Mouse (Mus musculus) CH12F3 (cell line): Measurements from ENCODE around the gene Sf3b5.

Source experiments
- in situ Hi-C: fragments of 300-500 bp; cut with MboI; formaldehyde crosslinking; loops from 2 replicates; pipeline ENCODE4 v1.14.3; 2020; ENCODE audit warnings: low sequenced_read_pairs

Sf3b5 gene

DNA sequence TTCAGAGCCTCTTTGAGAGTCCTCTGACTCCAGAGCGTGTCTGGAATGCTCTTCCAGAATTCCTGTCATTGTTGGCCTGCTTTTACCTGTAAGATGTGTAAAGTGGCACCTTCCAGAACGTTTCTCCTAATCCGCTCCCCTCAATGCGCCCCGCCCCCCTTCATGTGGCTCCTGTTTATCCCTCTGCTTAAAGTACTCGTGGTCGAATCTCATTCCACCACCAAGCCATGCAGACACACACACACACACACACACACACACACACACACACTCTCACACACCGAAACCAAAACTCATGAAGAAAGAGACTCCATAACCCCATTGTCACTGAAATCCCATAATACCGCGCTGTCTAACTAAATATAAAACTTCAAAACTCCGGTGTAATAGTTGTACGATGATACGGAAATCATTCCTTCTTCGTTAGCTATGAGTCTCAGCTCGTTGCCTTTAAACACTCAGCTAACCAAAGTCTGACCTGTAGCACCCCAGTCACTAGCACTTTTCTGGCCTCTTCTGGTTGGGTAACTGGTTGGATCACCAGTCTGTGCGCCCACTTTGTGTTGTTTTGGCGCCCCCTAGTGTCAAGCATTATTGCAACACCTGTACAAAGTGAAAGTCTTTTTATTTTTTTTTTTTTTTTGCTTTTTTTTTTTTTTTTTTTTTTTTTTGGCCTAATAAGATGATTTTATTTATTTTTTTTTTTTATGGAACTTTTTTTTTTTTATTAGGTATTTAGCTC lies 8.2 kb upstream of the Sf3b5 start:
- in situ Hi-C loops: loop anchor here (10.0 kb wide), 2 partner anchors 72 to 302 kb away; no protein-coding TSS in a partner anchor

GRCm38 (mm10) chr10:13007876-13008736 lies 3.0 kb downstream of the Sf3b5 start:
- in situ Hi-C loops: no loop called here

- in situ Hi-C loops: no loop called here
Observed at GRCm38 (mm10) chr10:13008737-13009121, 3.6 kb downstream of the Sf3b5 start.

- in situ Hi-C loops: no loop called here
Observed at GRCm38 (mm10) chr10:13014026-13014425, 8.9 kb downstream of the Sf3b5 start.

GRCm38 (mm10) chr10:13016573-13016972 lies 11.4 kb downstream of the Sf3b5 start:
- in situ Hi-C loops: no loop called here

GRCm38 (mm10) chr10:13018510-13018909 lies 13.4 kb downstream of the Sf3b5 start:
- in situ Hi-C loops: no loop called here

GRCm38 (mm10) chr10:13019026-13019425 lies 13.9 kb downstream of the Sf3b5 start:
- in situ Hi-C loops: no loop called here

DNA sequence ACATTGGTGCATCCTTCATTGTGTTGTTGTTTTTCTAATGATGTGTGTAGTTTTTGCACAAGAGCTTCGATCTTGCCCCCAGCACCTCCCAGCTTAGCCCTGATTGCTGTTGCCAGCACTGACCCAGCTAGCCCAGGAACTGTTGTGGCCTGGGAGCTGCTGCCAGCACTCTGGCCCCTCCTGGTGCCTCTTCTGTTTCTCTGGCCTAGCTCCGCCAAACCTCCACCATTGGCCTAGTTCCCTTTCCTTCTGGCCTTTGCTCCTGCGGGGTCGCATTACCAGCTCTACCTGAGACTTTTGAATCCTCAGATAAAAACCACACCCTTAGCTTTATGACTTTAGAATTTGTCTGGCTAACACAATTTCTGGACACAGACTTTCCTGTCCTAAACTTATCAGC lies 17.0 kb downstream of the Sf3b5 start:
- in situ Hi-C loops: loop anchor here (5.0 kb wide), 1 partner anchor 405 kb away; no protein-coding TSS in a partner anchor

- in situ Hi-C loops: loop anchor here (5.0 kb wide), 1 partner anchor 403 kb away; no protein-coding TSS in a partner anchor
Observed at GRCm38 (mm10) chr10:13023985-13024384, 18.8 kb downstream of the Sf3b5 start.

DNA sequence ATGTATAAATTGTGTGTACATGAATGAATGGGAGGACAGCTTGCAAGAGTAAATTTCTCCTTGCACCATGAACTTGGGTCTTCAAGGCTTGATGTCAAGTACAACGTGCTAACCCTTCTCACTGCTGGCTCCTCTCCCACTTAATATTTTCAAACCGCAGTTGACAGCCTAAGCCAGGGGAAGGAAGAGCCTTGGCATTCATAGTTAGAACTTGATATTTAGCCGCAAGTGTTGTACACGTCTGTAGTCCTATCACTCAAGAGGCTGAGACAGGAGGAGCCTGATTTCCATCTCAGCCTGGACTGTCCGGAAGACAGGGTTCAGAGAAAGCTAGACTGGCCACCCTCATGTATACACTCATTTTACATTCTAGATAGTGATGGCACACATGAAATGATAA lies 22.6 kb downstream of the Sf3b5 start:
- in situ Hi-C loops: no loop called here

DNA sequence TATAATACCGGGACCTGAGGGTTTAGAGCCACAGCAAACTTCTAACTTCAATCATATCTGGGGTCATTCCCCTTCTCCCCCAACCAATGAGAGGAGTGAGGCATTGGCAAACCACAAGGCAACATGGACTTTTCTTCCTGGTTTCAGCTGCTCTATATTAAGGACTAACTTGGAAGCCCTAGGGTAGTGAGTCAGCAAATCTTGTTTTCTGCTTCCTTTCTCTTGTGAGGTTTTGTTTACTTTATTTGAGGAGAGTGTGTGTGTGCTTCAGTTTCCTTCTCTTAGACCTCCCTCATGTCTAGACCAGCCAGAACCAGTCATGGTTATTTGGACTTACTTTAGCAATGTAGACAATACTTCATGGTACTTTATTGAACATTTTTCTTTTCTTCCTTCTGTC lies 23.1 kb downstream of the Sf3b5 start:
- in situ Hi-C loops: no loop called here

DNA sequence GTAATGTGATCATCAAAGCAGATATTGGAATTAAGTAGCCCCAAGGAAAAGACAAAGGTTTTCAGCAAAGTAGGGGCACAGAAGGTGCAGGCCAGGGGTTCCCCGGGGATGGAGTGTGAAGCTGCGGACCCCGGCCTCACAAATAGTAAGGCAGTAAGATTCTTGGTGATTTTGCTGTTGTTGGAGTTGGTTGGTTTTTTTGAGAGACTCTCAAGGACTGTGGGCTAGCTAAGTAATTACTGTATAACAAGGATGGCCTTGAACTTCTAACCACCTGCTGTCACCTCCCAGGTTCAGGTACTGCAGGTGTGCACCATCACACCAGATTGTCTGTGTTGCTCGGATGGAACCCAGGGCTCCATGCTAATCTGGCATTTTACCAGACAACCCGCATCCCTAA lies 24.3 kb downstream of the Sf3b5 start:
- in situ Hi-C loops: no loop called here

GRCm38 (mm10) chr10:13035270-13035669 lies 30.1 kb downstream of the Sf3b5 start:
- in situ Hi-C loops: no loop called here

DNA sequence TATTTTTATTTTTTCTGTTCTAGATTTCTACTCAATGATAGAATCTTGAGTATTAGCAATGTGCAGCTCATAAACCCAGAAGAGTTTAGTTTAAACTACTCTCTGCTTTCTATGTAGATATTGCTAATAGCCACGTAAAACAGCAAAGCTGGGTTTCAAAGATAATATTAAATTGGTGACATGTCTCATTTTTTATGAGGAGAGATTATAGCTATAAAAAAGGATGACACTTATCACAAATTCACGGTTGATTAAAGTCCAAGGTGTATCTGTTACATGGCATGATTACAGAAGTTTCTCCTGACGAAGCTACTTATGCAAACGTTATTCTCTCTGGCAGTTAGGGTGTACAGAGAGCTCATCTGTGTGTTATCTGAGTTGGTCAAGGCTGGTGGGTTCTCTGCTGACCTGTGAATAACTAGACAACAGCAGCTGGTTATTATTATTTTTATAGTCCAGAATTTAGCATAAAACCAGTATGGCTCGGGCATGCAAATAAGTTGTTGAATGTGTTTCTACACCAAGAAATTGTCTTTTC lies 34.6 kb downstream of the Sf3b5 start:
- in situ Hi-C loops: no loop called here

GRCm38 (mm10) chr10:13044659-13045058 lies 39.5 kb downstream of the Sf3b5 start:
- in situ Hi-C loops: no loop called here

DNA sequence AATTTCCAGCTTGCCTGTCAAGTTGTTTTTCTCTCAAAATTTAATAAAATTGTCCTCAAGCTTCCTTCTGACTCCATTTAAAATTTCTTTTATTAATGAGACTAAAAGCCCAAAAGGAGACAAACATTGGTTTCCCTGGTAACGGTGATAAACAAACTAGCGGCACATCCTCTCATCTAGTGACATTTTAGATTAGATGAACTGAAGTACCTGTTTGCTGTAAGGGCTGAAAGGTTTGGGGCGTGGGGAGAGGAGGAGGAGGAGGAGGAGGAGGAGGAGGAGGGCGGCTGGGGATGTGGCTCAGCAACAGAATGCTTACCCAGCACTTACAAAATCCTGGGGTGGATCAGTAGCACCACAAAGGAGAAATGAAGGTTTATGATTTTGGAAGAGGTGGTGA lies 42.7 kb downstream of the Sf3b5 start:
- in situ Hi-C loops: no loop called here

DNA sequence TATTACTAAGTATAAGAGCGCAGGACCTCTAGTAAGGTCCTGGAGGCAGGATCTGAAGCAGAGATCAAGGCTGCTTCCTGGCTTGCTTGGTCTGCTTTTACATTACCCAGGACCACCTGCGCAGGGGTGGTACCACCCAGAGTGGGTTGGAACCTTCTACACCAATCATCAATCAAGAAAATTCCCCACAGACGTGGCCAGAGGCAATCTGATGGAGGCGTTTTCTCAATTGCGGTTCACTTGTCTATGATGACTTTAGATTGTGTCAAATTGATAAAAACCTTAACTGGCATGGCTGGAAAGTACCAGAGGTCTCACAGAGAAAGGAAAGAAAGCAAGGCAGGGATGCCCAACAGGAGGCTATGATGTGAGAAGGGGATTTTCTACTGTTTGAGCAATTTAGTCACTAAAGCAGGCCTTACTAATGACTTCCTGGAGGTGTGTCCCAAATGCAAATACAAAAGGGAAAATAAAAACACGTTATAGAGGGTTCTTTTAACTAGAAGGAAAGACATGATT lies 51.8 kb downstream of the Sf3b5 start:
- in situ Hi-C loops: no loop called here
